Mouse (Mus musculus) lung, embryonic 16.5 days (tissue): ENCODE measurements around the gene Gtpbp2. TPM values are rescaled to one million over a fixed set of nuclear protein-coding genes. Genes with fewer than 3 reads are reported as not detected.

Source experiments
- ATAC-seq: fragments of 200-750 bp; cut with Nextera tagmentation; 2 replicates; pipeline ENCODE4 v1.8.0; 2017; ENCODE audit warnings: low read depth, mild to moderate bottlenecking, moderate library complexity
- H3K27ac ChIP-seq: fragments of 300-500 bp; sonication (generic); 2 replicates; pipeline ENCODE4 v1.5.1; 2014; ENCODE audit warnings: mild to moderate bottlenecking, control low read depth, low read length
- H3K27me3 ChIP-seq: fragments of 300-500 bp; sonication (generic); 2 replicates; pipeline ENCODE4 v1.6.1; 2014; ENCODE audit warnings: low read depth, low read length, mixed read lengths; ENCODE audit not compliant: control insufficient read depth, insufficient read depth
- H3K36me3 ChIP-seq: fragments of 300-500 bp; sonication (generic); 2 replicates; pipeline ENCODE4 v1.6.1; 2014; ENCODE audit warnings: low read length; ENCODE audit not compliant: control insufficient read depth, insufficient read depth
- H3K4me1 ChIP-seq: fragments of 300-500 bp; sonication (generic); replicated peaks from 2 replicates; pipeline ENCODE4 v1.6.1; 2014; ENCODE audit warnings: low read length, mixed read lengths; ENCODE audit not compliant: control insufficient read depth, insufficient read depth
- H3K4me2 ChIP-seq: fragments of 300-500 bp; sonication (generic); 2 replicates; pipeline ENCODE4 v1.6.1; 2014; ENCODE audit warnings: low read depth, low read length, control low read depth
- H3K4me3 ChIP-seq: fragments of 300-500 bp; sonication (generic); 2 replicates; pipeline ENCODE4 v1.5.1; 2014; ENCODE audit warnings: mild to moderate bottlenecking, low read length, control low read depth
- H3K9ac ChIP-seq: fragments of 300-500 bp; sonication (generic); 2 replicates; pipeline ENCODE4 v1.6.1; 2014; ENCODE audit warnings: low read length, control low read depth
- H3K9me3 ChIP-seq: fragments of 300-500 bp; sonication (generic); 2 replicates; pipeline ENCODE4 v1.6.1; 2016; ENCODE audit warnings: low read length; ENCODE audit not compliant: control insufficient read depth
- WGBS: fragments of 180-500 bp; shearing (Covaris S2); extraction: QIAGEN DNeasy Blood & Tissue Kit; methylation state at CpG from one replicate; pipeline ENCODE4 v1.1.7; 2014; 5-methylcytosine and 5-hydroxymethylcytosine counted together
- polyA plus RNA-seq: library from polyadenylated mRNA; unstranded; fragments of >200 nt; fragmentation: Nextera tagmentation; extraction: Ambion mirVana; gene quantifications from 2 replicates; pipeline ENCODE4 v1.2.1, GENCODE M21; 2015

Gtpbp2 gene
- polyA plus RNA-seq, 1 experiment from 2014 or later: 50.3 TPM

GRCm38 (mm10) chr17:46161710-46162109 lies 878 bp downstream of the Gtpbp2 start:
- WGBS: 40% methylated on average over 9 of the region's 9 CpGs
- Histone ChIP-seq H3K9me3 (no peaks in the 10 kb centered on the region), H3K9ac (peak overlapping the region; percentile 81), H3K36me3 (peaks cover 26% of the 10 kb centered on the region), H3K4me3 (peak overlapping the region; percentile 68), H3K27ac (peak overlapping the region; percentile 82), H3K27me3 (no peaks in the 10 kb centered on the region), H3K4me1 (peaks cover 17% of the 10 kb centered on the region), H3K4me2 (peak overlapping the region; percentile 73)
- no peak for ATAC-seq

- Histone ChIP-seq H3K27me3 (no peaks in the 10 kb centered on the region), H3K27ac (peak overlapping the region; percentile 10; the same call in 1 of the 2 replicates), H3K9ac (no peak overlapping the region), H3K4me2 (peak overlapping the region; percentile 73), H3K4me1 (peaks cover 17% of the 10 kb centered on the region), H3K9me3 (no peaks in the 10 kb centered on the region), H3K4me3 (peak overlapping the region; percentile 31), H3K36me3 (peaks cover 33% of the 10 kb centered on the region)
- ATAC-seq: no peak
- whole genome bisulfite sequencing: 67% methylated on average over 7 of the region's 7 CpGs
Measured at GRCm38 (mm10) chr17:46162551-46162950, 1.7 kb downstream of the Gtpbp2 start.

GRCm38 (mm10) chr17:46162951-46163421 lies 2.2 kb downstream of the Gtpbp2 start:
- H3K36me3 ChIP-seq: peaks cover 37% of the 10 kb centered on the region
- peaks cover 17% of the 10 kb centered on the region for H3K4me1 ChIP-seq
- ATAC-seq: no peak
- peak overlapping the region; percentile 31 for H3K4me3 ChIP-seq
- peak overlapping the region; percentile 74 for H3K27ac ChIP-seq
- peak overlapping the region; percentile 73 for H3K4me2 ChIP-seq
- no peaks in the 10 kb centered on the region for H3K27me3 ChIP-seq
- 0 out of 2 replicates have a peak overlapping the region, but pooled peaks have one; percentile 1 for H3K9ac ChIP-seq
- no peaks in the 10 kb centered on the region for H3K9me3 ChIP-seq
- WGBS: 47% methylated on average over 9 of the region's 9 CpGs

- peaks cover 17% of the 10 kb centered on the region for H3K4me1 ChIP-seq
- ATAC-seq: no peak
- peaks cover 45% of the 10 kb centered on the region for H3K36me3 ChIP-seq
- no peaks in the 10 kb centered on the region for H3K9me3 ChIP-seq
- WGBS: 91% methylated on average over 8 of the region's 8 CpGs
- no peak overlapping the region for H3K4me2 ChIP-seq
- H3K27ac ChIP-seq: no peak overlapping the region
- no peak overlapping the region for H3K4me3 ChIP-seq
- no peaks in the 10 kb centered on the region for H3K27me3 ChIP-seq
- H3K9ac ChIP-seq: no peak overlapping the region
Measured at GRCm38 (mm10) chr17:46164301-46164700, 3.5 kb downstream of the Gtpbp2 start.

- peaks cover 45% of the 10 kb centered on the region for H3K36me3 ChIP-seq
- peaks cover 17% of the 10 kb centered on the region for H3K4me1 ChIP-seq
- H3K27me3 ChIP-seq: no peaks in the 10 kb centered on the region
- no peak for ATAC-seq
- H3K4me3 ChIP-seq: no peak overlapping the region
- no peak overlapping the region for H3K9ac ChIP-seq
- WGBS: 91% methylated on average over 10 of the region's 10 CpGs
- H3K9me3 ChIP-seq: no peaks in the 10 kb centered on the region
- no peak overlapping the region for H3K27ac ChIP-seq
- no peak overlapping the region for H3K4me2 ChIP-seq
Measured at GRCm38 (mm10) chr17:46164791-46165190, 4.0 kb downstream of the Gtpbp2 start.

GRCm38 (mm10) chr17:46165460-46165859 lies 4.6 kb downstream of the Gtpbp2 start:
- H3K9me3 ChIP-seq: no peaks in the 10 kb centered on the region
- ATAC-seq: no peak

GRCm38 (mm10) chr17:46166270-46166669 lies 5.4 kb downstream of the Gtpbp2 start:
- Histone ChIP-seq H3K27ac (no peak overlapping the region), H3K36me3 (peaks cover 51% of the 10 kb centered on the region)

More at GRCm38 (mm10) chr17:46165460-46165859, 4.6 kb downstream of the Gtpbp2 start:
- 87% methylated on average over 12 of the region's 12 CpGs for WGBS
- H3K9ac ChIP-seq: no peak overlapping the region
- H3K4me1 ChIP-seq: peaks cover 17% of the 10 kb centered on the region
- peaks cover 48% of the 10 kb centered on the region for H3K36me3 ChIP-seq
- H3K4me3 ChIP-seq: no peak overlapping the region
- no peaks in the 10 kb centered on the region for H3K27me3 ChIP-seq
- H3K27ac ChIP-seq: no peak overlapping the region
- H3K4me2 ChIP-seq: no peak overlapping the region

GRCm38 (mm10) chr17:46167014-46167413 lies 6.2 kb downstream of the Gtpbp2 start:
- ATAC-seq: no peak
- 77% methylated on average over 11 of the region's 11 CpGs for WGBS
- no peak overlapping the region for H3K9ac ChIP-seq

More at GRCm38 (mm10) chr17:46166270-46166669, 5.4 kb downstream of the Gtpbp2 start:
- Histone ChIP-seq H3K4me1 (peaks cover 17% of the 10 kb centered on the region), H3K9me3 (no peaks in the 10 kb centered on the region), H3K27me3 (no peaks in the 10 kb centered on the region), H3K9ac (no peak overlapping the region), H3K4me3 (no peak overlapping the region), H3K4me2 (no peak overlapping the region)
- 76% methylated on average over 5 of the region's 5 CpGs for WGBS
- no peak for ATAC-seq

GRCm38 (mm10) chr17:46168318-46168717 lies 7.5 kb downstream of the Gtpbp2 start:
- 33% methylated on average over 5 of the region's 5 CpGs for WGBS
- H3K4me2 ChIP-seq: no peak overlapping the region

More at GRCm38 (mm10) chr17:46167014-46167413, 6.2 kb downstream of the Gtpbp2 start:
- Histone ChIP-seq H3K4me1 (peaks cover 13% of the 10 kb centered on the region), H3K4me2 (no peak overlapping the region), H3K36me3 (peaks cover 52% of the 10 kb centered on the region), H3K9me3 (no peaks in the 10 kb centered on the region), H3K27ac (no peak overlapping the region), H3K4me3 (no peak overlapping the region), H3K27me3 (no peaks in the 10 kb centered on the region)

More at GRCm38 (mm10) chr17:46168318-46168717, 7.5 kb downstream of the Gtpbp2 start:
- Histone ChIP-seq H3K4me3 (no peak overlapping the region), H3K27me3 (no peaks in the 10 kb centered on the region), H3K9ac (no peak overlapping the region), H3K27ac (no peak overlapping the region), H3K36me3 (peaks cover 59% of the 10 kb centered on the region), H3K9me3 (no peaks in the 10 kb centered on the region), H3K4me1 (no peaks in the 10 kb centered on the region; the same call in 1 of the 2 replicates)
- no peak for ATAC-seq
